Mouse (Mus musculus) heart, postnatal 0 days (tissue): ENCODE results near the gene Ggps1.

Experiments used
- CTCF ChIP-seq: IDR thresholded peaks from 2 replicates; pipeline ENCODE4 v1.5.1; 2016; ENCODE audit warnings: antibody characterized with exemption, control low read depth, low read depth
- EP300 ChIP-seq: IDR thresholded peaks from 2 replicates; pipeline ENCODE4 v1.6.1; 2016; ENCODE audit warnings: antibody characterized with exemption, low read depth

- TF ChIP-seq EP300 (no peak), CTCF (no peak)
These were observed 23.1 kb downstream of the Ggps1 start for GRCm38 (mm10) chr13:14040186-14040585.
